Mouse (Mus musculus) G1E (cell line): ENCODE results near the gene Lrrc45.
"Not testable (repeated sequence)": the region's sequence is repeated elsewhere in the genome, so short reads cannot be mapped to it uniquely, and the experiment has no call there.

Experiments used
- CTCF ChIP-seq: IDR thresholded peaks from 2 replicates; pipeline ENCODE4 v1.5.1; 2012; ENCODE audit warnings: low read depth, low read length, inconsistent platforms, mixed read lengths
- GATA1 ChIP-seq: IDR thresholded peaks from 2 replicates; pipeline ENCODE4 v1.6.1; 2012; ENCODE audit warnings: borderline replicate concordance, low read length, inconsistent platforms, mixed read lengths
- GATA2 ChIP-seq: IDR thresholded peaks from 2 replicates; pipeline ENCODE4 v1.6.1; 2012; ENCODE audit warnings: low read depth, low read length, inconsistent platforms, borderline replicate concordance
- POLR2AphosphoS5 ChIP-seq: IDR thresholded peaks from 2 replicates; pipeline ENCODE4 v1.6.1; 2012; ENCODE audit warnings: low read depth, low read length, inconsistent platforms; ENCODE audit not compliant: insufficient replicate concordance
- TAL1 ChIP-seq: conservative IDR thresholded peaks from 2 replicates; pipeline ENCODE4 v1.6.1; 2012; ENCODE audit warnings: low read depth, low read length, inconsistent platforms, mixed read lengths

- TF ChIP-seq CTCF, POLR2AphosphoS5, GATA1, GATA2, TAL1: not testable (repeated sequence)
Measured at GRCm38 (mm10) chr11:120762672-120763041, 48.9 kb downstream of the Lrrc45 start, which contains the start of gene Hmga1b.
